Mouse (Mus musculus) stomach, postnatal 0 days (tissue): ENCODE measurements around the gene Glp1r. TPM values are rescaled to one million over a fixed set of nuclear protein-coding genes. Genes with fewer than 3 reads are reported as not detected.
A peak's percentile ranks its signal among the peaks of the same experiment; 100 is the strongest.

Experiments used
- ATAC-seq: fragments of 200-750 bp; cut with Nextera tagmentation; 2 replicates; pipeline ENCODE4 v1.8.0; 2017; ENCODE audit not compliant: low FRiP score, low TSS enrichment
- DNase-seq: peaks from one replicate; pipeline ENCODE4 v3.0.0-alpha.2; 2016; ENCODE audit warnings: low spot score
- H3K27ac ChIP-seq: fragments of 300-500 bp; sonication (generic); replicated peaks from 2 replicates; pipeline ENCODE4 v1.5.1; 2014; ENCODE audit warnings: mild to moderate bottlenecking, control low read depth
- H3K27me3 ChIP-seq: fragments of 300-500 bp; sonication (generic); 2 replicates; pipeline ENCODE4 v1.6.1; 2014; ENCODE audit warnings: low read length; ENCODE audit not compliant: control insufficient read depth, insufficient read depth
- H3K36me3 ChIP-seq: fragments of 300-500 bp; sonication (generic); 2 replicates; pipeline ENCODE4 v1.6.1; 2014; ENCODE audit warnings: low read length, mixed read lengths; ENCODE audit not compliant: control insufficient read depth, insufficient read depth
- H3K4me1 ChIP-seq: fragments of 300-500 bp; sonication (generic); replicated peaks from 2 replicates; pipeline ENCODE4 v1.6.1; 2014; ENCODE audit warnings: antibody characterized with exemption; ENCODE audit not compliant: control insufficient read depth, insufficient read depth
- H3K4me2 ChIP-seq: fragments of 300-500 bp; sonication (generic); replicated peaks from 2 replicates; pipeline ENCODE4 v1.6.1; 2014; ENCODE audit warnings: low read depth, mild to moderate bottlenecking, control low read depth, moderate library complexity
- H3K4me3 ChIP-seq: fragments of 300-500 bp; sonication (generic); 2 replicates; pipeline ENCODE4 v1.5.1; 2014; ENCODE audit warnings: low read depth, low read length, control low read depth
- H3K9ac ChIP-seq: fragments of 300-500 bp; sonication (generic); 2 replicates; pipeline ENCODE4 v1.6.1; 2014; ENCODE audit warnings: mild to moderate bottlenecking, low read length, control low read depth, mixed read lengths
- H3K9me3 ChIP-seq: fragments of 300-500 bp; sonication (generic); 2 replicates; pipeline ENCODE4 v1.6.1; 2016; ENCODE audit warnings: low read length; ENCODE audit not compliant: control insufficient read depth
- CTCF ChIP-seq: IDR thresholded peaks from 2 replicates; pipeline ENCODE4 v1.5.1; 2016; ENCODE audit warnings: antibody characterized with exemption, low read depth, mild to moderate bottlenecking, moderate library complexity
- EP300 ChIP-seq: optimal IDR thresholded peaks from 2 replicates; pipeline ENCODE3; 2016; ENCODE audit warnings: antibody characterized with exemption
- WGBS: fragments of 180-500 bp; shearing (Covaris S2); extraction: QIAGEN DNeasy Blood & Tissue Kit; methylation state at CpG from one replicate; pipeline ENCODE4 v1.1.7; 2014; 5-methylcytosine and 5-hydroxymethylcytosine counted together
- polyA plus RNA-seq: library from polyadenylated mRNA; unstranded; fragments of >200 nt; fragmentation: Nextera tagmentation; extraction: Ambion mirVana; gene quantifications from 2 replicates; pipeline ENCODE4 v1.2.1, GENCODE M21; 2015

Glp1r gene
- polyA plus RNA-seq, 1 experiment from 2014 or later, result 0.18 TPM

GRCm38 (mm10) chr17:30914264-30914663 lies 12.6 kb downstream of the Glp1r start:
- no peaks in the 10 kb centered on the region for H3K4me1 ChIP-seq
- no peak overlapping the region for H3K4me2 ChIP-seq
- H3K36me3 ChIP-seq, result no peaks in the 10 kb centered on the region
- no peak for DNase-seq
- no peak overlapping the region for H3K27ac ChIP-seq
- ATAC-seq, result no peak
- no peak for TF ChIP-seq CTCF
- no peak for TF ChIP-seq EP300
- H3K27me3 ChIP-seq, result no peaks in the 10 kb centered on the region
- H3K4me3 ChIP-seq, result no peak overlapping the region
- H3K9me3 ChIP-seq, result no peaks in the 10 kb centered on the region
- H3K9ac ChIP-seq, result no peak overlapping the region

- ATAC-seq, result no peak
- Histone ChIP-seq H3K9me3 (no peaks in the 10 kb centered on the region), H3K4me1 (no peaks in the 10 kb centered on the region), H3K9ac (no peak overlapping the region), H3K4me2 (no peak overlapping the region), H3K27me3 (no peaks in the 10 kb centered on the region), H3K4me3 (no peak overlapping the region), H3K27ac (no peak overlapping the region), H3K36me3 (no peaks in the 10 kb centered on the region)
- no peak for TF ChIP-seq EP300
- TF ChIP-seq CTCF, result peak; percentile 29; the same call in 1 of the 2 replicates
- WGBS, result 45% methylated on average over 4 of the region's 4 CpGs
- no peak for DNase-seq
These were observed 21.9 kb downstream of the Glp1r start for GRCm38 (mm10) chr17:30923566-30923965.

- TF ChIP-seq EP300 (no peak), CTCF (no peak)
- Histone ChIP-seq H3K9ac (no peak overlapping the region), H3K4me3 (no peak overlapping the region), H3K4me2 (no peak overlapping the region), H3K27me3 (no peaks in the 10 kb centered on the region), H3K4me1 (no peaks in the 10 kb centered on the region), H3K9me3 (no peaks in the 10 kb centered on the region), H3K27ac (no peak overlapping the region), H3K36me3 (no peaks in the 10 kb centered on the region)
- WGBS, result 79% methylated on average over 7 of the region's 7 CpGs
- DNase-seq (no peak), ATAC-seq (no peak)
These were observed 29.2 kb downstream of the Glp1r start for GRCm38 (mm10) chr17:30930827-30931226.

GRCm38 (mm10) chr17:30932836-30933235 lies 31.2 kb downstream of the Glp1r start:
- WGBS, result 75% methylated on average over 5 of the region's 5 CpGs

GRCm38 (mm10) chr17:30935301-30935700 lies 33.7 kb downstream of the Glp1r start:
- ATAC-seq, result no peak
- DNase-seq, result no peak
- H3K4me1 ChIP-seq, result no peaks in the 10 kb centered on the region
- no peak overlapping the region for H3K4me2 ChIP-seq
- no peak overlapping the region for H3K4me3 ChIP-seq
- no peaks in the 10 kb centered on the region for H3K36me3 ChIP-seq
- no peaks in the 10 kb centered on the region for H3K27me3 ChIP-seq
- no peak for TF ChIP-seq CTCF
- TF ChIP-seq EP300, result no peak
- 65% methylated on average over 5 of the region's 5 CpGs for WGBS
- H3K9me3 ChIP-seq, result no peaks in the 10 kb centered on the region
- H3K27ac ChIP-seq, result no peak overlapping the region
- H3K9ac ChIP-seq, result no peak overlapping the region

More at GRCm38 (mm10) chr17:30932836-30933235, 31.2 kb downstream of the Glp1r start:
- H3K4me3 ChIP-seq, result no peak overlapping the region
- TF ChIP-seq EP300, result no peak
- H3K9ac ChIP-seq, result no peak overlapping the region
- no peak overlapping the region for H3K4me2 ChIP-seq
- no peak overlapping the region for H3K27ac ChIP-seq
- no peaks in the 10 kb centered on the region for H3K27me3 ChIP-seq
- H3K36me3 ChIP-seq, result no peaks in the 10 kb centered on the region
- DNase-seq (no peak), ATAC-seq (no peak)
- no peaks in the 10 kb centered on the region for H3K9me3 ChIP-seq
- no peaks in the 10 kb centered on the region for H3K4me1 ChIP-seq

- no peaks in the 10 kb centered on the region for H3K36me3 ChIP-seq
- no peak overlapping the region for H3K4me3 ChIP-seq
- H3K27me3 ChIP-seq, result no peaks in the 10 kb centered on the region
- H3K4me1 ChIP-seq, result no peaks in the 10 kb centered on the region
- H3K9me3 ChIP-seq, result no peaks in the 10 kb centered on the region
- H3K9ac ChIP-seq, result no peak overlapping the region
- ATAC-seq, result no peak
- H3K4me2 ChIP-seq, result no peak overlapping the region
- no peak overlapping the region for H3K27ac ChIP-seq
- peak; percentile 30 for DNase-seq
- 46% methylated on average over 9 of the region's 9 CpGs for WGBS
- TF ChIP-seq CTCF, result no peak
- TF ChIP-seq EP300, result no peak
These were observed 36.9 kb downstream of the Glp1r start for GRCm38 (mm10) chr17:30938554-30938953.
